Mouse (Mus musculus) embryonic fibroblast, embryonic 13.5 days (primary cell): ENCODE data around the gene Sptbn2. TPM values are rescaled to one million over a fixed set of nuclear protein-coding genes. Genes with fewer than 3 reads are reported as not detected.

Experiments
- H3K27ac ChIP-seq: 2 replicates; pipeline ENCODE4 v1.5.1; 2012; ENCODE audit warnings: low read length, control low read depth, inconsistent platforms; ENCODE audit not compliant: insufficient read depth
- H3K4me1 ChIP-seq: 2 replicates; pipeline ENCODE4 v1.6.1; 2011; ENCODE audit warnings: low read length; ENCODE audit not compliant: control insufficient read depth, insufficient read depth
- H3K4me3 ChIP-seq: 2 replicates; pipeline ENCODE4 v1.5.1; 2011; ENCODE audit warnings: mild to moderate bottlenecking, control low read depth, low read length; ENCODE audit not compliant: insufficient read depth
- CTCF ChIP-seq: IDR thresholded peaks from 2 replicates; pipeline ENCODE4 v1.5.1; 2011; ENCODE audit warnings: mild to moderate bottlenecking, control low read depth, low read length, moderate library complexity, borderline replicate concordance; ENCODE audit not compliant: insufficient read depth
- POLR2A ChIP-seq: IDR thresholded peaks from 2 replicates; pipeline ENCODE4 v1.6.1; 2011; ENCODE audit warnings: low read depth, mild to moderate bottlenecking, control low read depth, low read length, moderate library complexity
- polyA plus RNA-seq: library from polyadenylated mRNA; stranded (reverse); fragments of >200 nt; gene quantifications from 2 replicates; pipeline ENCODE4 v1.2.4, GENCODE M21; 2011; ENCODE audit warnings: low read depth; ENCODE audit not compliant: missing spikeins, insufficient read length

The Sptbn2 gene
- polyA plus RNA-seq, 1 experiment: not detected

- TF ChIP-seq POLR2A (no peak), CTCF (no peak)
- H3K27ac ChIP-seq: no peak overlapping the region
- no peak overlapping the region for H3K4me3 ChIP-seq
- H3K4me1 ChIP-seq: no peaks in the 10 kb centered on the region
Observed at GRCm38 (mm10) chr19:4719351-4719764, 8.4 kb downstream of the Sptbn2 start.

GRCm38 (mm10) chr19:4720112-4720511 is 9.1 kb downstream of the Sptbn2 start:
- TF ChIP-seq CTCF (no peak), POLR2A (no peak)
- no peak overlapping the region for H3K27ac ChIP-seq
- H3K4me1 ChIP-seq: no peaks in the 10 kb centered on the region
- H3K4me3 ChIP-seq: no peak overlapping the region

- no peak for TF ChIP-seq CTCF
- no peak for TF ChIP-seq POLR2A
- Histone ChIP-seq H3K4me3 (no peak overlapping the region), H3K4me1 (no peaks in the 10 kb centered on the region), H3K27ac (no peak overlapping the region)
Observed at GRCm38 (mm10) chr19:4720671-4721244, 9.8 kb downstream of the Sptbn2 start.

GRCm38 (mm10) chr19:4729186-4729585 is 18.2 kb downstream of the Sptbn2 start:
- TF ChIP-seq POLR2A (no peak), CTCF (no peak)
- no peak overlapping the region for H3K27ac ChIP-seq
- H3K4me3 ChIP-seq: no peak overlapping the region
- no peaks in the 10 kb centered on the region for H3K4me1 ChIP-seq

- TF ChIP-seq POLR2A: no peak
- no peak for TF ChIP-seq CTCF
- no peaks in the 10 kb centered on the region for H3K4me1 ChIP-seq
- H3K27ac ChIP-seq: no peak overlapping the region
- no peak overlapping the region for H3K4me3 ChIP-seq
Observed at GRCm38 (mm10) chr19:4733052-4733451, 22.1 kb downstream of the Sptbn2 start.

- TF ChIP-seq CTCF (no peak), POLR2A (no peak)
- no peak overlapping the region for H3K4me3 ChIP-seq
- no peak overlapping the region for H3K27ac ChIP-seq
- H3K4me1 ChIP-seq: 0 out of 2 replicates have a peak, but pooled peaks cover 11% of the 10 kb centered on the region
Observed at GRCm38 (mm10) chr19:4737866-4738265, 26.9 kb downstream of the Sptbn2 start.

- Histone ChIP-seq H3K4me3 (no peak overlapping the region), H3K27ac (no peak overlapping the region), H3K4me1 (0 out of 2 replicates have a peak, but pooled peaks cover 11% of the 10 kb centered on the region)
- TF ChIP-seq CTCF: no peak
- TF ChIP-seq POLR2A: no peak
Observed at GRCm38 (mm10) chr19:4739053-4739452, 28.1 kb downstream of the Sptbn2 start.

GRCm38 (mm10) chr19:4739762-4740161 is 28.8 kb downstream of the Sptbn2 start:
- H3K4me1 ChIP-seq: 0 out of 2 replicates have a peak, but pooled peaks cover 11% of the 10 kb centered on the region
- H3K4me3 ChIP-seq: no peak overlapping the region
- H3K27ac ChIP-seq: no peak overlapping the region
- no peak for TF ChIP-seq POLR2A
- TF ChIP-seq CTCF: no peak

- TF ChIP-seq CTCF: no peak
- no peak for TF ChIP-seq POLR2A
- Histone ChIP-seq H3K4me1 (0 out of 2 replicates have a peak, but pooled peaks cover 11% of the 10 kb centered on the region), H3K4me3 (no peak overlapping the region), H3K27ac (no peak overlapping the region)
Observed at GRCm38 (mm10) chr19:4741482-4741881, 30.5 kb downstream of the Sptbn2 start.

- TF ChIP-seq CTCF (no peak), POLR2A (no peak)
- Histone ChIP-seq H3K4me3 (no peak overlapping the region), H3K27ac (no peak overlapping the region), H3K4me1 (0 out of 2 replicates have a peak, but pooled peaks cover 11% of the 10 kb centered on the region)
Observed at GRCm38 (mm10) chr19:4742229-4742628, 31.3 kb downstream of the Sptbn2 start.

GRCm38 (mm10) chr19:4743524-4743923 is 32.6 kb downstream of the Sptbn2 start:
- H3K4me3 ChIP-seq: no peak overlapping the region
- TF ChIP-seq CTCF (no peak), POLR2A (no peak)
- H3K4me1 ChIP-seq: 0 out of 2 replicates have a peak, but pooled peaks cover 11% of the 10 kb centered on the region

More at GRCm38 (mm10) chr19:4743524-4743923, 32.6 kb downstream of the Sptbn2 start:
- H3K27ac ChIP-seq: no peak overlapping the region
